Mouse (Mus musculus) lung, adult 2 months (tissue): ENCODE data around the gene Iyd.

Source experiments
- CTCF ChIP-seq: fragments of 200-500 bp; IDR thresholded peaks from 2 replicates; pipeline ENCODE4 v1.5.1; 2011; ENCODE audit warnings: mild to moderate bottlenecking, low read length, control low read depth; ENCODE audit not compliant: insufficient read depth
- POLR2A ChIP-seq: fragments of 200-500 bp; IDR thresholded peaks from 2 replicates; pipeline ENCODE4 v1.6.1; 2011; ENCODE audit warnings: low read depth, mild to moderate bottlenecking, control low read depth, low read length, borderline replicate concordance; ENCODE audit errors: extremely low read depth

GRCm38 (mm10) chr10:3496791-3497190, 43.2 kb upstream of the Iyd start:
- TF ChIP-seq POLR2A, result no peak
- no peak for TF ChIP-seq CTCF
